Mouse (Mus musculus) embryonic fibroblast, embryonic 13.5 days (primary cell): ENCODE measurements around the gene Rpia.

Experiments
- CTCF ChIP-seq: IDR thresholded peaks from 2 replicates; pipeline ENCODE4 v1.5.1; 2011; ENCODE audit warnings: mild to moderate bottlenecking, control low read depth, low read length, moderate library complexity, borderline replicate concordance; ENCODE audit not compliant: insufficient read depth
- POLR2A ChIP-seq: IDR thresholded peaks from 2 replicates; pipeline ENCODE4 v1.6.1; 2011; ENCODE audit warnings: low read depth, mild to moderate bottlenecking, control low read depth, low read length, moderate library complexity

DNA sequence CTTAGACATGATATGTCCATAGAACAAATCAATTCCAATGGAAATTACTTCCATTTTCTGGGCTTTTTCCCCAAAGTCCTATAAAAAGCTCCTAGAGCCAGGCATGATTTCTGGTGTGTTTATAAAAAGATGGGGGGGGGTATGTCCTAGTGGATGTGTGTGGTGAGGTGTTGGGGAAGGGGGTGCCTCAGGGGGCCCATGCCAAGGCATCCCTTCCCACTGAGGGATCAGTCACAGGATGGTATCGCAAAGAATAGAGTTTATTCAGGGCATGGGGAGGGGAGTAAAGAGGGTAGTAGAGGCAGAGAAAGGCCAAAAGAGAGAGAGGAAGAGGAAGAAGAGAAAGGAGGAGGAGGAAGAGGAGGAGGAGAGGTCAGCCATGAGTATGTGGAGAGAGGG is 14.5 kb upstream of the Rpia start:
- no peak for TF ChIP-seq CTCF
- TF ChIP-seq POLR2A: no peak
